Mouse (Mus musculus) c-Kit-positive CD71-positive TER-119-positive erythroid progenitor cells, embryonic 14.5 days (primary cell): ENCODE measurements around the gene Cpn2.

Experiments
- DNase-seq: peaks from one replicate; pipeline ENCODE4 v3.0.0-alpha.2; 2013; ENCODE audit warnings: low spot score

The Cpn2 gene

GRCm38 (mm10) chr16:30238791-30239190, 28.5 kb downstream of the Cpn2 start:
- DNase-seq: no peak

DNA sequence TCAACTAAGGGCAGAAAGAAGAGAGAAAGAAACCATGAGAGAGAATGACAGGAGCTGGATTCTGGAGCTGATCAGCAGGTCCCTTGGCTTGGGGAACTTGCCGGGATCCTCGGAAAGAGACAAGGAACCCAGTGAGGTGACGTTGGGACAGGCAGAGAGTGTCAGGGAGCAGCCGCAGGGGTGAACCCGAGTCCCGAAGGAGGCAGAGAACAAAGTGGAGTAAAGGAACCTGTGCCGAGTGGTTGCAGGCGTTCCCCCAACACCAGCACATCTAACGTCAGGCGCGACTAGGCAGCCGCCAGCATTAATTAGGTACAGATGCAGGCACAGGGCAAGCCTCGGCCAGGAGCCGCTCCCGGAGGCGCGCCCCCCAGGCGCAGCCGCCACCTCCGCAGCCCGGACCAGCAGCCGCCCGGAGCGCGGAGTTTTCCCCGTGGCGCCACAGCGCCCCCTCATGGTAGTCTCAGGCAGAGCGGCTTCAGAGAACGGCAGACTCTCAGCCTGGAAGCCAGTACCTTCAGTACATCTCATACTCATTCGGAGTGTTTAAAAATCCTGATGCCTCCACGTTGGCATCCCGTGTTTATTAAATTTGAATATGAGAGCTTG, 31.1 kb downstream of the Cpn2 start:
- peak; percentile 47 for DNase-seq

DNA sequence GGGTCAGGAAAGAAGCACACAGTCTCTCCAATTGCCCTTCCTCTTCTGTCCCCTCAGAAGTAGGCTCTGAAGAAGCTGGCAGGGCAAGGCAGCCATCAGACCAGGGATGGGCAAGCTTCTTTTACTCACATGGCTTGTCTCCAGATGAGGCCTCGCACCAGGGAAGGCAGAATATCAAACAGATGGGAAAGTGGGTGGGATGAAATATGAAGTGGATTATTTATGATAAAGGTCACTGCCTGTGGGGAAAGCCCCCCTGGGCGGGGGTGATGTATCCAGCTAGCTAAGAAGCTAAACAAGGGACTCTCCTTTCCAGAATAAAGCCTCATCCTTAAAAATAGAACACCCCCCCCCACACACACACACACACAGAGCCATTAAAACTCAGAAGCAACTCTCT, 31.7 kb downstream of the Cpn2 start:
- no peak for DNase-seq

GRCm38 (mm10) chr16:30234636-30235546, 32.4 kb downstream of the Cpn2 start:
- DNase-seq: no peak

GRCm38 (mm10) chr16:30234077-30234476, 33.2 kb downstream of the Cpn2 start:
- DNase-seq: no peak

- DNase-seq: no peak
These were observed 35.3 kb downstream of the Cpn2 start for GRCm38 (mm10) chr16:30231882-30232604.

GRCm38 (mm10) chr16:30227352-30227751, 39.9 kb downstream of the Cpn2 start:
- DNase-seq: no peak

- no peak for DNase-seq
These were observed 46.0 kb downstream of the Cpn2 start for GRCm38 (mm10) chr16:30221161-30221782.

DNA sequence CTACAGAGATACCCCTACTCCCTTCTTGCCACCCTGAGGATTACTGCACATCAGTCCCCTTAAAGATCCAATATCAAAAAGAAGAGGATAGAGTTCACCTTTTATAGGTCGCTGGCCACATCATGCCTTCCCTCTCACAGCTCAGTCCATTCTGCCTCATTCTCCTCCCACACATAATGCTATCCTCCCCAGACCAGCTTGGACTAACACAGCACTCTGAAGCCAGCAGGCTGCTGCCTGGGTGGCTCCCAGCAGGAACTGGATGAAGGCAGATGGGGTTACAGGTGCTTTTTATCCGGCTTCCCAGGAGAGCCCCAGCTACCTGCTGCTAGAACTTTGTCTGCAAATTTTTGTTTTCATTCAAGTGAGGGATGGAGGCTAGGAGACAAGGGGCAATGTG, 51.5 kb downstream of the Cpn2 start:
- no peak for DNase-seq

GRCm38 (mm10) chr16:30213644-30214043, 53.7 kb downstream of the Cpn2 start:
- no peak for DNase-seq

DNA sequence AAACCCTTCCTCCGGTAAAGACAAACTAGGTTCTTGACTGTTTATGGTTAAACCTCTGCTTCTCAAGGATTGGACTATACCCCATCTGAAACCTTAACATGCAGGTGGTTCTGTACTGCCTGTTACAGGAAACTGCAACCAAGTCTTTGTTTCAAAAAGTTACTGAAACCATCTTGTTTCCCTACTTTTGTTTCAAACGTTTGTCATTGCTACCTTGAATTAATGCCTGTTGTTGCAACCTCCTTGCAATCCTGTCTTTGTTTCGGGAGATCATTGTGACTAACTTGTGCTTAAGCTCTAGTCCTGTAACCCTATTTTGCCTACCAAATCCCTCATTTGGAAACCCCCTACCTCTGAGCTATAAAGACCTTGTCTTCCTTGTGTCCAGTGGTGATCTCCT, 55.3 kb downstream of the Cpn2 start:
- no peak for DNase-seq

GRCm38 (mm10) chr16:30209264-30209663, 58.0 kb downstream of the Cpn2 start:
- no peak for DNase-seq

DNA sequence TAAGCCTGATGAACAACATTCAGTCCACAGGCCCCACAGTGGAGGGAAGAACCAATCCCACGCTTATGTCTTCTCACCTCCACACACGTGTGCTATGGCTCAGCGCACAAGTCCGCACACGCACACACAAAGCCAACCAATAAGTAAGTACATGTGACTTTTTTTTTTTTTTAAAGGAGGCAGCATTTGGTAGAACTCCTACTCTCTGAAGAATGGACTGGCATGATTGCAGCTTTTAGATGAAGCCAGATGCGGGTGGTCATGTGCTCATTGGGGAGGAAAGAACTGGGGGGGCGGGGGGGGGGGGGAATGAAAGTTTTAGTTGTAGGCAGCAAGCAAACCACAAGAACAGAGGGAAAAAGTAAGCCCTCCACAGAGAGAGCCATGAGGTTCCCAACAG, 59.3 kb downstream of the Cpn2 start:
- DNase-seq: no peak

DNA sequence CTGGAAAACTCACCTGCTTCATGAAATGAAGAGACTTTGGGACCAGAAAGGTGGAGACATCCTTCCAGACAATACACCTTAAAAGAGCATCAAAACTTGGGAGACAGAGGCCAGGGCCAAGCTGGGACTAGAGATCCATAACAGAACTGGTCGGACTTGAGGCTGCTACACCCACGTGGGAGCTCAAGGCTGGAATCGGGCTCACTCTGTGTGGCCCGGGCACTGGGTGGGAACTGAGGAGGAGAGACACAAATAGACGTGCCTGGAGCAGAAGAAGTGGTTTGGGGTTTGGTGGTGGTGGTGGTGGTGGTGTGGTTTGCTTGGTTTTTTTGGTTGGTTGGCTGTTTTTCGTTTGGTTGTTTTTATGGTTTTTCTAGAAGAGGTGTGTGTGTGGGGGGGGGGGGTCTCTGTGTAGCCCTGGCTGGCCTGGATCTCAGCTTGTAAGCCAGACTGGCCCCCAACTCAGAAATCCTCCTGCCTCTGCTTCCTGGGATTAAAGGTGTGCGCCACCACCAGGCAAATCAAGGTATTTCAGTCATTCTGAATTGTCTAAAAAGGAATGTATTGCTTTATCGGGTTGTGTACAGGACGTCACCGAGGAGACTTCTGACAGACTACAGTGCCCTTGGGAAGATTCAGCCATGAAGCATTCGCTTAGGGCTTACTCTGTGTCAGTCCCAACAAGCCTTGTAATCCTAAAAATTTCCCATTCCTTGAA, 60.0 kb downstream of the Cpn2 start:
- DNase-seq: no peak
